Mouse (Mus musculus) spleen, postnatal 14 days (tissue): ENCODE results near the gene Amer3.
"Not testable (repeated sequence)": the region's sequence is repeated elsewhere in the genome, so short reads cannot be mapped to it uniquely, and the experiment has no call there.

ENCODE experiments used
- DNase-seq, 2 experiments: peaks; one replicate each; pipeline ENCODE4 v3.0.0; 2021 to 2022; ENCODE audit warnings: low spot score in 2 of 2

Gene Amer3

DNA sequence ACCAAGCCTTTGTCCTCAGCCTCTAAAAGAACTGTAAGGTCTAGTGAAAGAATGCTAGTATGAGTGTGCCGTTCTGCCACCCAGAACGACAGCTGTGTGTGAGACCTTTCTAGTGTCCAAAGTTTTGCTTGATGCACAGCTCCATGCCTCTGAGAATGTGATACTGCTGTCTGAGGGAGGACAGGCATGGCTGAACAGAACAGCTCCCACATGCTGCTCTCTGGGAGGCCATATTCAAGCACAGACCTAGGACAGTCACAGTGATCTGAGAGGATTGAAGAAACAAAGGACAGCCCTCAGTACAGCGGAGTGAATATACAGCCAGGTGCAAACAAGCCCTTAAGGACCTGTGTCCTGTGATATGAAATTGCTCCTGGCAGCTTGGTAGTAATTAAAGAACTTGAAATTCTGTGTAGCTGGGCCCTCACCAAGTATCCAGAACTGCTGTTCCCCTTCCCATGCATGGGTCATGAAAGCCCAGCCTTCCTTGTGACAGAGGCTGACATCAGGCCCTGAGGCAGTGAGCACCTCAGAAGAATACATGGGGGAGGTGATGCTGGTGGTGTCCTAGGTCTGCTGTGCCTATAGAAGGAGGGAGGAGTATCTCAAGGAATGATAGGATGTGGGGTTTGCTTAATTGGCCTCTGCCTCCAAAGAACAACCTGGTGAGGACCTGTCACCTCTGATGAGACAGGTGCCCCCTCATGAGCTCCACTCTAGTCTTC is 22.0 kb downstream of the Amer3 start:
- DNase-seq = no peak

DNA sequence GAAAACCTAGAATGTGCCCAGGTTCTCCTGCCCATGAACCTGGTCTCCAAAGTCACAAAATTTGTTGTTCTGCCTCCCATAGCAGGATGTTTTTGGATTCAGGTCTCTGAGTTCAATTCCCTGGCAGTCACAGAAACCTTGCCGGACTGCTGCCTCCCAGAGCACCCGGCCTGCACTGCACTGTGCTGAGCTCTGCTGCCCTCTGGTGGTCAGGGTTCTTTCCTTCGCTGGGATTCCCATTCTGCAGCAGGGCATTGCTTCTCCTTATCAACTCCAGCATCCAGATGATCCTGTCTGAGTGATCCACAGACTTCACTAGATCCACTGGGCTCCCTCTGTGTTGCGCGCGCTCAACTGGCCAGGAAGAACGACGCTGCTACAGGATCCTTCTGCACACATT is 22.9 kb downstream of the Amer3 start:
- DNase-seq = peak in 1 of 2 experiments; percentile 38

DNA sequence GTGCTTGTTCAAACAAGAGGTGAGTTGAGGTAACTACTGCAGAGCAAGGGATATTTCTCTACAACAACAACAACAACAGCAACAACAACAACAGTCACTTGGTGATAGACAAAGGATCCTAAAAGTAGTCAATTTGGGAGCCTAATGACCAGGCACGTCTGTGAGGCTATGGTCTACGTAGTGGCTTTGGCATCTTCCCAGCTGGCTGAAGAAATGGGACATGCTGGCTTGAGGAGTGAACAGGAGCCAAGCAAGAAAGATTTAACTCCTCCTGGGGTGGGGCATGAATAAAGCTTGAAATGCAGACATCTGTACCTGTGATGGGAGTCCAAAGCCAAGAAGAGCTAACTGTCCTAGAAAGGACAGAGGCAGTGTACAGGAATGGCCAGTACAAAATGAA is 34.3 kb downstream of the Amer3 start:
- no peak for DNase-seq

DNA sequence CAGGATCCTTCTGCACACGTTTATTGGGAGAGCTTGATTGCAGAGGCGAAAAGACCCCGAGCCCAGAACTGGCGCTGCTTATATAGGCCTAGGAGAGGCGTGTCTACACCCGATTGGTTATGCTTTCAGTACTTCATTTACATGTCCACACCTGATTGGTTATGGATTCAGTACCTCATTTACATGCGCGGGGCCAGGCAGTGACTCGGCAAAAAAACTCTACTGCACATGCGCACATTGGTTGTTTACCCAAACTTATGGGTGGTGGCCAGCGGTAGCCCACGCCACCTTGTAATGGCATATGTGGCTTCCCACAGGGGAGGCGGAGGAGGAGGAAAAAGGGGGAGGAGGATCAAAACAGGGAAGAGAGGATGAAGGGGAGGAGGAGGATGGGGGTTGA is 40.7 kb downstream of the Amer3 start:
- DNase-seq = not testable (repeated sequence)

DNA sequence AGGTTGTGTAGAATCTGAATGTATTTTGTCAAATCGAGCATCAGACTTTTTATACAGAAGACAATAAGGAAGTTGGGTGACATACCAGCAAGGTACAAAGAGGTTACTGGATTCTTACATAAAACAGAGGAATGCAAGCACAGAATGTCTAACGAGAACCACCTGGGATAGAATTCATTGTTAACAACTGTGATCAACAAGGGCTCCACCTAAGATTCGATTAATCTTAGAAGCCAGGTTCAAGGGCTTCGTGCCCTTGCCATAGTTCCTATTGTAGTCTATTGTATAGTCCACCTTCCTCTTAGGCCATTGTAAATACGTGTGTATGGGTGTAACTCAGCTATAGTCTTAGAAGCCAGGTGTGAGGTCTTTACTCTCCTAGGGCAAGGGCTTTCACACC is 41.3 kb downstream of the Amer3 start:
- DNase-seq = not testable (repeated sequence)

DNA sequence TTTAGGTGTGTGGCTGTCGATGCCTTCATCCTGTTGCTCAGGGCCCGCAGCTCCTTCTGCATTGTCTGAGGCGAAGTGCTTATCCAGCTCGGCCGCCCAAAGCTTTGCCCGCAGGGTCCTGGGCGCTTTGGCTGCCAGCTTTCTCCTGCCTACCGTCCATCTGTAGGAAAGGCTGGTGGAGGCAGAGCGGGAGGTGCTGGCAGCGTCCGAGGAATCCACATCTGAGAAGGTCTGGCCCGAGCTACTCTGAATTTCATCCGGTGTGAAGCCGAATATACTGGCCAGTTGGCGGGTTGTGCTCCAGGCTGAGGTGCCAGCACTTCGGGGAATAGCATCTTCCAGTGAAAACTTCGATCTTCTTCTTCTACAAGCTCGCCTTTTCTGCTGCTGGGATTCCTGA is 56.3 kb downstream of the Amer3 start:
- no peak for DNase-seq
